Mouse (Mus musculus): ENCODE data around the gene Zfp791. TPM values are rescaled to one million over a fixed set of nuclear protein-coding genes. Genes with fewer than 3 reads are reported as not detected.
A peak's percentile ranks its signal among the peaks of the same experiment; 100 is the strongest.
"Not testable (repeated sequence)": the region's sequence is repeated elsewhere in the genome, so short reads cannot be mapped to it uniquely, and the experiment has no call there.

The Zfp791 gene
- polyA plus RNA-seq, 1 experiment from 2014 or later = 2.6 TPM

- no peak overlapping the region for H3K4me3 ChIP-seq (ENCODE audit: inconsistent target)
- peaks cover 72% of the 10 kb centered on the region for H3K36me3 ChIP-seq (ENCODE audit: inconsistent target)
- WGBS (ENCODE audit: missing documents) = 93% methylated on average over 4 of the region's 7 CpGs
- no peak overlapping the region for H3K27ac ChIP-seq
- H3K79me2 ChIP-seq (ENCODE audit: inconsistent target) = no peaks in the 10 kb centered on the region
These were observed 27.3 kb downstream of the Zfp791 start for GRCm38 (mm10) chr8:85095566-85095965.

- Histone ChIP-seq H3K79me2 (ENCODE audit: inconsistent target) (no peaks in the 10 kb centered on the region), H3K27ac (no peak overlapping the region), H3K4me3 (ENCODE audit: inconsistent target) (no peak overlapping the region), H3K36me3 (ENCODE audit: inconsistent target) (peaks cover 72% of the 10 kb centered on the region)
- 91% methylated on average over 12 of the region's 13 CpGs for WGBS (ENCODE audit: missing documents)
These were observed 27.8 kb downstream of the Zfp791 start for GRCm38 (mm10) chr8:85095051-85095450.

GRCm38 (mm10) chr8:85091526-85092090, 31.3 kb downstream of the Zfp791 start:
- WGBS (ENCODE audit: missing documents) = 94% methylated on average over 20 of the region's 21 CpGs
- H3K36me3 ChIP-seq (ENCODE audit: inconsistent target) = peaks cover 83% of the 10 kb centered on the region
- H3K4me3 ChIP-seq (ENCODE audit: inconsistent target) = no peak overlapping the region
- H3K27ac ChIP-seq = no peak overlapping the region
- peaks cover 5% of the 10 kb centered on the region; the same call in 1 of the 2 replicates for H3K79me2 ChIP-seq (ENCODE audit: inconsistent target)

GRCm38 (mm10) chr8:85090856-85091255, 32.0 kb downstream of the Zfp791 start:
- no peak overlapping the region for H3K4me3 ChIP-seq (ENCODE audit: inconsistent target)
- no peak overlapping the region for H3K27ac ChIP-seq
- WGBS (ENCODE audit: missing documents) = 98% methylated on average over 11 of the region's 11 CpGs
- H3K79me2 ChIP-seq (ENCODE audit: inconsistent target) = peaks cover 9% of the 10 kb centered on the region
- peaks cover 80% of the 10 kb centered on the region for H3K36me3 ChIP-seq (ENCODE audit: inconsistent target)

GRCm38 (mm10) chr8:85088771-85089170, 34.1 kb downstream of the Zfp791 start:
- Histone ChIP-seq H3K36me3 (ENCODE audit: inconsistent target) (peaks cover 68% of the 10 kb centered on the region), H3K27ac (no peak overlapping the region), H3K79me2 (ENCODE audit: inconsistent target) (peaks cover 29% of the 10 kb centered on the region), H3K4me3 (ENCODE audit: inconsistent target) (no peak overlapping the region)
- WGBS (ENCODE audit: missing documents) = 90% methylated on average over 2 of the region's 2 CpGs

GRCm38 (mm10) chr8:85086238-85086637, 36.7 kb downstream of the Zfp791 start:
- WGBS (ENCODE audit: missing documents) = 76% methylated on average over 3 of the region's 3 CpGs
- Histone ChIP-seq H3K4me3 (ENCODE audit: inconsistent target) (no peak overlapping the region), H3K27ac (no peak overlapping the region), H3K79me2 (ENCODE audit: inconsistent target) (peaks cover 36% of the 10 kb centered on the region), H3K36me3 (ENCODE audit: inconsistent target) (peaks cover 48% of the 10 kb centered on the region)

- peak overlapping the region; percentile 70 for H3K4me3 ChIP-seq (ENCODE audit: inconsistent target)
- H3K27ac ChIP-seq = peak overlapping the region; percentile 71
- H3K36me3 ChIP-seq (ENCODE audit: inconsistent target) = peaks cover 43% of the 10 kb centered on the region
- H3K79me2 ChIP-seq (ENCODE audit: inconsistent target) = peaks cover 43% of the 10 kb centered on the region
- WGBS (ENCODE audit: missing documents) = 1% methylated on average over 8 of the region's 8 CpGs
These were observed 38.3 kb downstream of the Zfp791 start for GRCm38 (mm10) chr8:85084633-85085032.

- under 1% methylated on average over 30 of the region's 30 CpGs for WGBS (ENCODE audit: missing documents)
- H3K79me2 ChIP-seq (ENCODE audit: inconsistent target) = peaks cover 47% of the 10 kb centered on the region
- peaks cover 30% of the 10 kb centered on the region for H3K36me3 ChIP-seq (ENCODE audit: inconsistent target)
- peak within 1 kb of the TSS; percentile 71 for H3K27ac ChIP-seq
- peak within 1 kb of the TSS; percentile 70 for H3K4me3 ChIP-seq (ENCODE audit: inconsistent target)
These were observed 39.6 kb downstream of the Zfp791 start, which contains the start of gene Man2b1 for GRCm38 (mm10) chr8:85083108-85083813. Gene Man2b1 (plus strand): TSS chr8:85083270.

- WGBS (ENCODE audit: missing documents) = 24% methylated on average over 3 of the region's 4 CpGs
- Histone ChIP-seq H3K27ac (peak overlapping the region; percentile 71), H3K79me2 (ENCODE audit: inconsistent target) (peaks cover 47% of the 10 kb centered on the region), H3K36me3 (ENCODE audit: inconsistent target) (peaks cover 19% of the 10 kb centered on the region)
- H3K4me3 ChIP-seq (ENCODE audit: inconsistent target) = not testable (repeated sequence)
These were observed 40.7 kb downstream of the Zfp791 start for GRCm38 (mm10) chr8:85082169-85082568.

GRCm38 (mm10) chr8:85081216-85081555, 41.7 kb downstream of the Zfp791 start, which contains the start of gene Wdr83:
Gene Wdr83 (minus strand): TSS chr8:85081306.
- Histone ChIP-seq H3K79me2 (ENCODE audit: inconsistent target) (peaks cover 40% of the 10 kb centered on the region), H3K27ac (peak within 1 kb of the TSS; percentile 87), H3K4me3 (ENCODE audit: inconsistent target) (peak within 1 kb of the TSS; percentile 90), H3K36me3 (ENCODE audit: inconsistent target) (peaks cover 17% of the 10 kb centered on the region)
- 0% methylated on average over 7 of the region's 9 CpGs for WGBS (ENCODE audit: missing documents)

- 1% methylated on average over 30 of the region's 30 CpGs for WGBS (ENCODE audit: missing documents)
- H3K4me3 ChIP-seq (ENCODE audit: inconsistent target) = peak within 1 kb of the TSS; percentile 90
These were observed 42.2 kb downstream of the Zfp791 start, which contains the start of gene Wdr83os for GRCm38 (mm10) chr8:85080532-85081215. Gene Wdr83os (plus strand): TSS chr8:85080740.

GRCm38 (mm10) chr8:85080214-85080531, 42.7 kb downstream of the Zfp791 start:
- WGBS (ENCODE audit: missing documents) = 1% methylated on average over 25 of the region's 25 CpGs
- Histone ChIP-seq H3K27ac (peak overlapping the region; percentile 87), H3K79me2 (ENCODE audit: inconsistent target) (peaks cover 30% of the 10 kb centered on the region)

More at GRCm38 (mm10) chr8:85080532-85081215, 42.2 kb downstream of the Zfp791 start, which contains the start of gene Wdr83os:
- Histone ChIP-seq H3K79me2 (ENCODE audit: inconsistent target) (peaks cover 35% of the 10 kb centered on the region), H3K27ac (peak within 1 kb of the TSS; percentile 87), H3K36me3 (ENCODE audit: inconsistent target) (peaks cover 18% of the 10 kb centered on the region)

GRCm38 (mm10) chr8:85076993-85077392, 45.9 kb downstream of the Zfp791 start:
- Histone ChIP-seq H3K36me3 (ENCODE audit: inconsistent target) (peaks cover 32% of the 10 kb centered on the region), H3K4me3 (ENCODE audit: inconsistent target) (no peak overlapping the region), H3K79me2 (ENCODE audit: inconsistent target) (peaks cover 35% of the 10 kb centered on the region), H3K27ac (no peak overlapping the region)
- 0% methylated on average over 2 of the region's 2 CpGs for WGBS (ENCODE audit: missing documents)

More at GRCm38 (mm10) chr8:85080214-85080531, 42.7 kb downstream of the Zfp791 start:
- peaks cover 18% of the 10 kb centered on the region for H3K36me3 ChIP-seq (ENCODE audit: inconsistent target)
- peak overlapping the region; percentile 90 for H3K4me3 ChIP-seq (ENCODE audit: inconsistent target)

GRCm38 (mm10) chr8:85076001-85076400, 46.9 kb downstream of the Zfp791 start:
- 91% methylated on average over 9 of the region's 9 CpGs for WGBS (ENCODE audit: missing documents)
- Histone ChIP-seq H3K36me3 (ENCODE audit: inconsistent target) (peaks cover 32% of the 10 kb centered on the region), H3K27ac (no peak overlapping the region), H3K79me2 (ENCODE audit: inconsistent target) (peaks cover 36% of the 10 kb centered on the region), H3K4me3 (ENCODE audit: inconsistent target) (no peak overlapping the region)

GRCm38 (mm10) chr8:85074617-85075016, 48.3 kb downstream of the Zfp791 start:
- no peak overlapping the region for H3K27ac ChIP-seq
- H3K79me2 ChIP-seq (ENCODE audit: inconsistent target) = peaks cover 29% of the 10 kb centered on the region
- H3K36me3 ChIP-seq (ENCODE audit: inconsistent target) = peaks cover 32% of the 10 kb centered on the region
- H3K4me3 ChIP-seq (ENCODE audit: inconsistent target) = no peak overlapping the region
- 95% methylated on average over 10 of the region's 10 CpGs for WGBS (ENCODE audit: missing documents)

Data from macrophage (primary cell).